Mouse (Mus musculus) ES-Bruce4 (cell line): ENCODE measurements around the gene Peak1.

ENCODE experiments used
- CTCF ChIP-seq: IDR thresholded peaks from one replicate; pipeline ENCODE4 v1.8.1; 2011; ENCODE audit warnings: low read depth, low read length
- EP300 ChIP-seq: IDR thresholded peaks from 2 replicates; pipeline ENCODE4 v1.6.1; 2011; ENCODE audit warnings: low read depth, low read length; ENCODE audit not compliant: insufficient read depth
- POLR2A ChIP-seq: IDR thresholded peaks from one replicate; pipeline ENCODE4 v1.8.1; 2011; ENCODE audit warnings: low read length; ENCODE audit not compliant: insufficient read depth

DNA sequence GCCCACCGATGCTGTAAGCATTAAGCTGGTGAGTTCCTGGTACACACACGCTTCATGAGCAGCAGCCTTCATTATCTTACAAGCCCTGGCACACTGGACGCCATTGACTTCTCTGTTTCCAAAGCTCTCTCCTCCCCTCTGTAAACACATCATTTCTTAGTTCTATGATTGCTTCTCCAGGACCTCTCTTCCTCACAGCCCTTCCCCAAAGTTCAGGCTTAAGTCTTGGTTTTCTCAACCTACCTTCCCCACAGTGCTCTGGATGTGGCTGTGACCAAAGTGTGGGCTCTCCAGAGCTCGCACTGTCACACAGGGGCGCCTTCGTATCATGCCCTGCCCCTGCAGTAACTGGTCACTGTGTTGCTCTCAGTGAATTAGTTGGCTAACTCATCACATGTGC is 252.5 kb downstream of the Peak1 start, which contains the start of gene Tspan3:
- no peak for TF ChIP-seq POLR2A
- TF ChIP-seq EP300 = no peak
- no peak for TF ChIP-seq CTCF
